Mouse (Mus musculus) CH12.LX (cell line): ENCODE measurements around the gene Gm20695. TPM values are rescaled to one million over a fixed set of nuclear protein-coding genes. Genes with fewer than 3 reads are reported as not detected.

ENCODE experiments used
- DNase-seq: peaks from one replicate; pipeline ENCODE4 v3.0.0-alpha.2; 2013; ENCODE audit errors: extremely low read depth
- H3K27ac ChIP-seq: 2 replicates; pipeline ENCODE4 v1.5.1; 2012; ENCODE audit warnings: low read depth, mild to moderate bottlenecking, control low read depth, moderate library complexity; ENCODE audit not compliant: insufficient read depth
- H3K27me3 ChIP-seq: replicated peaks from 2 replicates; pipeline ENCODE3; 2012; ENCODE audit warnings: inconsistent platforms
- H3K36me3 ChIP-seq, 2 experiments: replicated peaks in 1 of 2; 2 replicates each; pipeline versions ENCODE3 to v1.6.1; 2012; ENCODE audit warnings: inconsistent platforms in 1 of 2, low read length in 1 of 2, mild to moderate bottlenecking in 1 of 2, mixed read lengths in 1 of 2, moderate library complexity in 1 of 2; ENCODE audit not compliant: control insufficient read depth in 1 of 2, insufficient read depth in 1 of 2
- H3K4me1 ChIP-seq, 2 experiments: 2 replicates each; pipeline ENCODE4 v1.6.1; 2012; ENCODE audit warnings: inconsistent platforms in 1 of 2, moderate library complexity in 1 of 2; ENCODE audit not compliant: insufficient read depth in 2 of 2, control insufficient read depth in 1 of 2
- H3K4me2 ChIP-seq: 2 replicates; pipeline ENCODE4 v1.6.1; 2012; ENCODE audit warnings: low read depth, mild to moderate bottlenecking, control low read depth; ENCODE audit not compliant: poor library complexity, insufficient read depth, severe bottlenecking
- H3K4me3 ChIP-seq, 3 experiments: fragments of 150-350 bp in 1 of 3; sonication (generic) in 1 of 3; replicated peaks in 1 of 3; 2 replicates each; pipeline versions ENCODE3 to v1.5.1; 2011 to 2012; ENCODE audit warnings: low read depth in 2 of 3, low read length in 2 of 3, mild to moderate bottlenecking in 2 of 3, moderate library complexity in 2 of 3, control low read depth in 1 of 3, improper control_type of control experiment in 1 of 3, inconsistent platforms in 1 of 3, mixed read lengths in 1 of 3; ENCODE audit not compliant: poor library complexity in 1 of 3
- H3K79me2 ChIP-seq: replicated peaks from 2 replicates; pipeline ENCODE4 v1.6.1; 2012; ENCODE audit warnings: mild to moderate bottlenecking, moderate library complexity; ENCODE audit not compliant: control insufficient read depth, poor library complexity, insufficient read depth, severe bottlenecking; ENCODE audit errors: extremely low read depth
- H3K9ac ChIP-seq: 2 replicates; pipeline ENCODE4 v1.6.1; 2012; ENCODE audit warnings: low read depth, mild to moderate bottlenecking, control low read depth, moderate library complexity; ENCODE audit not compliant: insufficient read depth
- H3K9me3 ChIP-seq: replicated peaks from 2 replicates; pipeline ENCODE3; 2012; ENCODE audit warnings: low read length, inconsistent platforms, mixed read lengths
- E2F4 ChIP-seq: IDR thresholded peaks from 2 replicates; pipeline ENCODE4 v1.6.1; 2011; ENCODE audit warnings: low read depth, low read length, improper control_type of control experiment; ENCODE audit not compliant: insufficient replicate concordance
- ELF1 ChIP-seq: IDR thresholded peaks from 2 replicates; pipeline ENCODE4 v1.6.1; 2014; ENCODE audit warnings: low read depth, mild to moderate bottlenecking, inconsistent platforms, low read length, improper control_type of control experiment
- IRF4 ChIP-seq: IDR thresholded peaks from 2 replicates; pipeline ENCODE4 v1.6.1; 2014; ENCODE audit warnings: low read depth, mild to moderate bottlenecking, inconsistent platforms, low read length, improper control_type of control experiment
- JUN ChIP-seq: IDR thresholded peaks from 2 replicates; pipeline ENCODE4 v1.6.1; 2011; ENCODE audit warnings: low read depth, mild to moderate bottlenecking, low read length, improper control_type of control experiment, moderate library complexity; ENCODE audit not compliant: insufficient read depth
- MAFK ChIP-seq: IDR thresholded peaks from 2 replicates; pipeline ENCODE4 v1.6.1; 2011; ENCODE audit warnings: low read length, improper control_type of control experiment; ENCODE audit not compliant: insufficient replicate concordance
- MAX ChIP-seq: IDR thresholded peaks from 2 replicates; pipeline ENCODE4 v1.6.1; 2011; ENCODE audit warnings: low read length, improper control_type of control experiment
- MAZ ChIP-seq: IDR thresholded peaks from 2 replicates; pipeline ENCODE4 v1.6.1; 2012; ENCODE audit warnings: low read depth, mild to moderate bottlenecking, inconsistent platforms, low read length, improper control_type of control experiment, moderate library complexity
- MEF2A ChIP-seq: IDR thresholded peaks from 2 replicates; pipeline ENCODE4 v1.6.1; 2014; ENCODE audit warnings: low read depth, mild to moderate bottlenecking, inconsistent platforms, low read length, improper control_type of control experiment, borderline replicate concordance
- MYC ChIP-seq: IDR thresholded peaks from 2 replicates; pipeline ENCODE4 v1.6.1; 2011; ENCODE audit warnings: low read depth, mild to moderate bottlenecking, improper control_type of control experiment, low read length
- NRF1 ChIP-seq: IDR thresholded peaks from 2 replicates; pipeline ENCODE4 v1.6.1; 2014; ENCODE audit warnings: low read depth, mild to moderate bottlenecking, inconsistent platforms, low read length, improper control_type of control experiment, moderate library complexity
- POLR2A ChIP-seq: IDR thresholded peaks from 2 replicates; pipeline ENCODE4 v1.6.1; 2011; ENCODE audit warnings: low read depth, mild to moderate bottlenecking, improper control_type of control experiment, low read length
- SIN3A ChIP-seq: IDR thresholded peaks from 2 replicates; pipeline ENCODE4 v1.6.1; 2012; ENCODE audit warnings: low read length, improper control_type of control experiment, inconsistent platforms
- TBP ChIP-seq: conservative IDR thresholded peaks from 2 replicates; pipeline ENCODE4 v1.6.1; 2011; ENCODE audit warnings: low read depth, low read length, improper control_type of control experiment
- USF1 ChIP-seq: IDR thresholded peaks from 2 replicates; pipeline ENCODE4 v1.6.1; 2014; ENCODE audit warnings: low read depth, mild to moderate bottlenecking, inconsistent platforms, low read length, improper control_type of control experiment
- USF2 ChIP-seq: conservative IDR thresholded peaks from 2 replicates; pipeline ENCODE4 v1.6.1; 2011; ENCODE audit warnings: low read depth, low read length, improper control_type of control experiment
- ZC3H11A ChIP-seq: IDR thresholded peaks from 2 replicates; pipeline ENCODE4 v1.6.1; 2012; ENCODE audit warnings: low read depth, mild to moderate bottlenecking, inconsistent platforms, low read length, improper control_type of control experiment
- ZKSCAN1 ChIP-seq: IDR thresholded peaks from 2 replicates; pipeline ENCODE4 v1.6.1; 2012; ENCODE audit warnings: low read depth, inconsistent platforms, low read length, improper control_type of control experiment, borderline replicate concordance
- ZMIZ1 ChIP-seq: IDR thresholded peaks from 2 replicates; pipeline ENCODE4 v1.6.1; 2012; ENCODE audit warnings: low read depth, mild to moderate bottlenecking, inconsistent platforms, low read length, improper control_type of control experiment
- dilution Hi-C: fragments of 300-500 bp; cut with MboI; formaldehyde crosslinking; loops from 2 replicates; pipeline ENCODE4 v1.14.3; 2020; ENCODE audit warnings: low sequenced_read_pairs; ENCODE audit not compliant: extremely low pct_unique_long_range_greater_than_20kb, extremely low pct_ligation_motif_present
- in situ Hi-C: fragments of 300-500 bp; cut with MboI; formaldehyde crosslinking; loops from 3 replicates; pipeline ENCODE4 v1.14.3; 2019; ENCODE audit warnings: low sequenced_read_pairs, low pct_ligation_motif_present, low pct_unique_long_range_greater_than_20kb, mixed read lengths
- polyA plus RNA-seq: library from polyadenylated mRNA; unstranded; fragments of >175 nt; gene quantifications from 2 replicates; pipeline ENCODE4 v1.2.1, GENCODE M21; 2012; ENCODE audit warnings: low read depth; ENCODE audit not compliant: insufficient read length
- total RNA-seq, 2 experiments: library from RNA; depleted of rRNA; stranded (reverse); fragments of 300-350 nt in 1 of 2; fragments of >200 nt in 1 of 2; gene quantifications; 2 replicates each; pipeline ENCODE4 v1.2.3; 2012 to 2014

Gene Gm20695
- total and polyA plus RNA-seq, 3 experiments, result 0.89 to 1.2 TPM; not detected in 1

DNA sequence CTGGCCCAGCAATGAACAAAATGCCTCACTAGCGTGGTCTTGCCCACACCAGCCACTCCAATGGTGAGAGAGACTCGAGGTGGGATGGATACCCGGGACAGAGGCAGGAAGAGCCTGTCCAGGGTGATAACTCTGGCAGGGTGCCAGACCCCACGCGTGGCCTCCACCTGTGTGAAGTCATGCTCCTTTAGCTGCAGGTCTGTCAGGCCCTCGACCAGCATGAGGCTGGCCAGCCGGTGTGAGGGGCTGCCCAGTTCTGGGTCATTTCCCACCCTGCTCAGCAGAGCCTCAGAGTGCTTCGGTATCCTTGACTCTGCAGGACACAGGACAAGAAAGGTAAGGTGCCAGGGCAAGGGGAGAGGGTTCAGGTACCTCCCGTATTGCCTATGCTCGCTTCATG lies 80.5 kb downstream of the Gm20695 start:
- H3K79me2 ChIP-seq, result no peaks in the 10 kb centered on the region
- 0 out of 4 replicates have a peak, but pooled peaks cover 0 to 2% of the 10 kb centered on the region in 2 experiments for H3K4me1 ChIP-seq
- no peaks in the 10 kb centered on the region for H3K9me3 ChIP-seq
- H3K9ac ChIP-seq, result no peak overlapping the region
- H3K27ac ChIP-seq, result no peak overlapping the region
- dilution Hi-C loops, result no loop called here
- DNase-seq, result no peak
- no peak overlapping the region for H3K4me3 ChIP-seq
- H3K4me2 ChIP-seq, result no peak overlapping the region
- TF ChIP-seq TBP (no peak), MAX (no peak), USF2 (no peak), E2F4 (no peak), IRF4 (no peak), ZKSCAN1 (no peak), JUN (no peak)
- peaks cover 2% of the 10 kb centered on the region for H3K27me3 ChIP-seq
- no peaks in the 10 kb centered on the region for H3K36me3 ChIP-seq
- in situ Hi-C loops, result no loop called here

DNA sequence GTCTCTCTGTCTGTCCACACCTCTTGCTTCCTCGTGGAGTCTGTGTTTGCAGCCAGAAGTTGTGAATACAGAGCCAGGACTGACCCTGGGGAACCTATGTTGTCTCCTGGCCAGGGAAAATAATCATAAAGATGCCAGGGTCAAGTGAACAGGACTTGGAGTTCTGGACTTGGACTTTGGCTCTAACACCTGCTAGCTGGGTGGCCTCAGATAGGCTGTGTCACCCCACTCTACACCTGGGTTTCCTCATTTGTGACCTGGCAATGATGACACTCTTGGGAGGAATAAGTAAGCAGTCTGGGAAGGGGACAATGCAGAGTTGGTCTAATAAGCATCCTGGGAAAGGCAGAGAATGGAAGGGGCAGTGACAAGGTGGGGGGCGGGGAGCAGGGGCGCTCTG lies 81.1 kb downstream of the Gm20695 start:
- peaks cover 2% of the 10 kb centered on the region for H3K27me3 ChIP-seq
- no peak overlapping the region for H3K9ac ChIP-seq
- TF ChIP-seq MYC (no peak), ZMIZ1 (no peak), ELF1 (no peak), SIN3A (no peak), USF1 (no peak), MAZ (no peak), ZC3H11A (no peak), USF2 (no peak), POLR2A (no peak), MEF2A (no peak), MAFK (no peak), NRF1 (no peak), E2F4 (no peak)
- no peak overlapping the region for H3K27ac ChIP-seq
- in situ Hi-C loops (no loop called here), dilution Hi-C loops (no loop called here)
- H3K36me3 ChIP-seq, result no peaks in the 10 kb centered on the region
- H3K4me3 ChIP-seq, result no peak overlapping the region
- H3K9me3 ChIP-seq, result no peaks in the 10 kb centered on the region
- H3K4me2 ChIP-seq, result no peak overlapping the region
- 0 out of 4 replicates have a peak, but pooled peaks cover 0 to 2% of the 10 kb centered on the region in 2 experiments for H3K4me1 ChIP-seq
- no peaks in the 10 kb centered on the region for H3K79me2 ChIP-seq
- no peak for DNase-seq

Other genes starting within 250 kb of the Gm20695 start
- not detected in 2 replicates for gene Mefv, start 166.6 kb upstream of the Gm20695 start, total RNA-seq (2012; rRNA removed)
- gene Mefv, start 166.6 kb upstream of the Gm20695 start, total RNA-seq (2014; rRNA removed), result not detected in 2 replicates
- gene Mefv, start 166.6 kb upstream of the Gm20695 start, polyA plus RNA-seq, result not detected in 2 replicates
- 17.4 and 22.2 TPM in 2 replicates for gene Zfp263, start 140.6 kb upstream of the Gm20695 start, total RNA-seq (2012; rRNA removed)
- 24.2 and 25.8 TPM in 2 replicates for gene Zfp263, start 140.6 kb upstream of the Gm20695 start, total RNA-seq (2014; rRNA removed)
- gene Zfp263, start 140.6 kb upstream of the Gm20695 start, polyA plus RNA-seq, result 20.4 and 21.4 TPM in 2 replicates
- not detected in 2 replicates for gene Olfr15, start 53.8 kb upstream of the Gm20695 start, total RNA-seq (2012; rRNA removed)
- gene Olfr15, start 53.8 kb upstream of the Gm20695 start, total RNA-seq (2014; rRNA removed), result not detected in 2 replicates
- gene Olfr15, start 53.8 kb upstream of the Gm20695 start, polyA plus RNA-seq, result not detected in 2 replicates
- gene Zfp174, start 37.4 kb upstream of the Gm20695 start, total RNA-seq (2012; rRNA removed), result 0.59 and 0.98 TPM in 2 replicates
- 0.24 and 0.26 TPM in 2 replicates for gene Zfp174, start 37.4 kb upstream of the Gm20695 start, total RNA-seq (2014; rRNA removed)
- 0.33 and 0.37 TPM in 2 replicates for gene Zfp174, start 37.4 kb upstream of the Gm20695 start, polyA plus RNA-seq
- gene Naa60, start 12.3 kb upstream of the Gm20695 start, total RNA-seq (2012; rRNA removed), result 31.9 and 39.0 TPM in 2 replicates
- gene Naa60, start 12.3 kb upstream of the Gm20695 start, total RNA-seq (2014; rRNA removed), result 26.4 and 28.3 TPM in 2 replicates
- 67.2 and 81.5 TPM in 2 replicates for gene Naa60, start 12.3 kb upstream of the Gm20695 start, polyA plus RNA-seq
- 10.4 and 13.4 TPM in 2 replicates for gene Zfp597, start 87 bp upstream of the Gm20695 start, total RNA-seq (2012; rRNA removed)
- gene Zfp597, start 87 bp upstream of the Gm20695 start, total RNA-seq (2014; rRNA removed), result 17.5 and 17.8 TPM in 2 replicates
- gene Zfp597, start 87 bp upstream of the Gm20695 start, polyA plus RNA-seq, result 10.5 and 11.0 TPM in 2 replicates
- gene 1700037C18Rik, start 24.0 kb downstream of the Gm20695 start, total RNA-seq (2012; rRNA removed), result 11.9 TPM in 2 replicates
- 15.9 and 18.1 TPM in 2 replicates for gene 1700037C18Rik, start 24.0 kb downstream of the Gm20695 start, total RNA-seq (2014; rRNA removed)
- 14.7 and 15.2 TPM in 2 replicates for gene 1700037C18Rik, start 24.0 kb downstream of the Gm20695 start, polyA plus RNA-seq
- 33.7 and 37.6 TPM in 2 replicates for gene Cluap1, start 24.2 kb downstream of the Gm20695 start, total RNA-seq (2012; rRNA removed)
- gene Cluap1, start 24.2 kb downstream of the Gm20695 start, total RNA-seq (2014; rRNA removed), result 46.5 and 47.9 TPM in 2 replicates
- gene Cluap1, start 24.2 kb downstream of the Gm20695 start, polyA plus RNA-seq, result 47.0 and 56.1 TPM in 2 replicates
- gene Nlrc3, start 92.0 kb downstream of the Gm20695 start, total RNA-seq (2012; rRNA removed), result 0.13 and 0.34 TPM in 2 replicates
- not detected in 2 replicates for gene Nlrc3, start 92.0 kb downstream of the Gm20695 start, total RNA-seq (2014; rRNA removed)
- gene Nlrc3, start 92.0 kb downstream of the Gm20695 start, polyA plus RNA-seq, result 0.37 and 0.69 TPM in 2 replicates
- gene Slx4, start 119.1 kb downstream of the Gm20695 start, total RNA-seq (2012; rRNA removed), result 30.4 and 33.3 TPM in 2 replicates
- 13.4 and 14.9 TPM in 2 replicates for gene Slx4, start 119.1 kb downstream of the Gm20695 start, total RNA-seq (2014; rRNA removed)
- gene Slx4, start 119.1 kb downstream of the Gm20695 start, polyA plus RNA-seq, result 40.2 and 47.4 TPM in 2 replicates
- gene Dnase1, start 152.3 kb downstream of the Gm20695 start, total RNA-seq (2012; rRNA removed), result 0.64 and 0.80 TPM in 2 replicates
- 0.69 TPM in 1 of 2 replicates, not detected in the other for gene Dnase1, start 152.3 kb downstream of the Gm20695 start, total RNA-seq (2014; rRNA removed)
- 4.3 and 5.9 TPM in 2 replicates for gene Dnase1, start 152.3 kb downstream of the Gm20695 start, polyA plus RNA-seq
- 163 and 167 TPM in 2 replicates for gene Trap1, start 193.2 kb downstream of the Gm20695 start, total RNA-seq (2012; rRNA removed)
- 143 and 145 TPM in 2 replicates for gene Trap1, start 193.2 kb downstream of the Gm20695 start, total RNA-seq (2014; rRNA removed)
- 284 and 287 TPM in 2 replicates for gene Trap1, start 193.2 kb downstream of the Gm20695 start, polyA plus RNA-seq